Mouse (Mus musculus) liver, adult 2 months (tissue): ENCODE data around the gene Kazn.

ENCODE experiments used
- CTCF ChIP-seq: fragments of 200-500 bp; IDR thresholded peaks from 2 replicates; pipeline ENCODE4 v1.5.1; 2011; ENCODE audit warnings: low read depth, low read length, control low read depth
- POLR2A ChIP-seq: fragments of 200-500 bp; IDR thresholded peaks from 2 replicates; pipeline ENCODE4 v1.6.1; 2011; ENCODE audit warnings: low read length, control low read depth; ENCODE audit not compliant: insufficient read depth; ENCODE audit errors: extremely low read depth

GRCm38 (mm10) chr4:142084131-142084899 is 154.9 kb downstream of the Kazn start, which contains the start of gene Tmem51:
- TF ChIP-seq POLR2A (no peak), CTCF (no peak)
